Mouse (Mus musculus): Measurements from ENCODE around the gene Taf8.

Taf8 gene

DNA sequence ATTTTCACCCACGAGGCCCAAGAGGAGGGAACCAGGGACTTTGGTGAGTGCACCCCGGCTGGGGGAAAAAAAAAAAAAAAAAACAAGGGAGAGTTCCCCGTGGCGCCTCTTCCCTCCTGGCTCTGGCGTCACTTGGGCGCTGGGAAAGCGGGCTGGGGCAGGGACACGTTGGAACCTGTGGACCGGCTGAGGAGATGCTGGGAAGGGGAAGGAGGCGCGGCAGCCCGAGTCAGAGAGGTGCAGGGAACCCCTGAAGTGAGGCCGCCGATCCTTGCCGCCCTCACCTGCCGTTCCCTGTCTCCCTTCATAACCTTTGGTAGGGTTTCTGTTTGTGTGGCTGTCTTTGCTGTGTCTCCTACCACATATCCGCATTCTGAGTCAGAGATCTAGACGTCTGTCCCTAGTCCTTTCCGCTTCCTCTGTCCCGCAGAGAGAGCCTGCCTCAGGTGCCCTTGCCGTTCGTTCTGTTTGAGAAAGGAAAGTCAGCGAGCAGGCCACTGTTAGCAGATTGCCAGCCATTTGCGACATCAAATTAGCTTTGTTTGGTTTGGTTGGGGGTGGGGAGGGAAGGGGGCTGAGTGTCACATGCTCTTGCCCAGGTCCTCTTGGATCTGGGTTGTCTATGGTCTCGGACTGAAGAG is 65.1 kb downstream of the Taf8 start, which contains the start of gene 1700001C19Rik:
1700001C19Rik (minus strand) TSS at position 470 of the 641 bp plus-strand sequence.
- H3K9me3 ChIP-seq (ENCODE audit: low read length) = no peaks in the 10 kb centered on the region
- H3K36me3 ChIP-seq (ENCODE audit: insufficient read depth, low read length) = no peaks in the 10 kb centered on the region
- no peak for TF ChIP-seq CTCF (conservative IDR thresholded peaks at IDR 0.05; ENCODE audit: low read length)
- TF ChIP-seq NANOG (IDR thresholded peaks at IDR 0.05; ENCODE audit: borderline replicate concordance, low read length) = no peak
- no peak for TF ChIP-seq POU5F1 (IDR thresholded peaks at IDR 0.05; ENCODE audit: borderline replicate concordance, low read length)
- peak within 1 kb of the TSS; percentile 84 for H3K4me3 ChIP-seq (replicated peaks; ENCODE audit: low read length)
- H3K27me3 ChIP-seq (ENCODE audit: insufficient read depth, low read length) = peaks cover 30% of the 10 kb centered on the region
- peaks cover 53% of the 10 kb centered on the region for H3K4me1 ChIP-seq (replicated peaks; ENCODE audit: low read depth, low read length)

GRCm38 (mm10) chr17:47436156-47436906 is 65.8 kb downstream of the Taf8 start, which contains the start of gene AI661453:
TSS of gene AI661453 (plus strand) at chr17:47436615.
- peaks cover 46% of the 10 kb centered on the region for H3K4me1 ChIP-seq (replicated peaks; ENCODE audit: low read depth, low read length)
- H3K4me3 ChIP-seq (replicated peaks; ENCODE audit: low read length) = peak within 1 kb of the TSS; percentile 84
- H3K9me3 ChIP-seq (ENCODE audit: low read length) = no peaks in the 10 kb centered on the region
- H3K27me3 ChIP-seq (ENCODE audit: insufficient read depth, low read length) = peaks cover 30% of the 10 kb centered on the region
- H3K36me3 ChIP-seq (ENCODE audit: insufficient read depth, low read length) = no peaks in the 10 kb centered on the region
- TF ChIP-seq CTCF (conservative IDR thresholded peaks at IDR 0.05; ENCODE audit: low read length) = no peak
- no peak for TF ChIP-seq NANOG (IDR thresholded peaks at IDR 0.05; ENCODE audit: borderline replicate concordance, low read length)
- no peak for TF ChIP-seq POU5F1 (IDR thresholded peaks at IDR 0.05; ENCODE audit: borderline replicate concordance, low read length)
